Mouse (Mus musculus) embryonic fibroblast, embryonic 13.5 days (primary cell): ENCODE measurements around the gene Vps51.

ENCODE experiments used
- CTCF ChIP-seq: IDR thresholded peaks from 2 replicates; pipeline ENCODE4 v1.5.1; 2011; ENCODE audit warnings: mild to moderate bottlenecking, control low read depth, low read length, moderate library complexity, borderline replicate concordance; ENCODE audit not compliant: insufficient read depth
- POLR2A ChIP-seq: IDR thresholded peaks from 2 replicates; pipeline ENCODE4 v1.6.1; 2011; ENCODE audit warnings: low read depth, mild to moderate bottlenecking, control low read depth, low read length, moderate library complexity

DNA sequence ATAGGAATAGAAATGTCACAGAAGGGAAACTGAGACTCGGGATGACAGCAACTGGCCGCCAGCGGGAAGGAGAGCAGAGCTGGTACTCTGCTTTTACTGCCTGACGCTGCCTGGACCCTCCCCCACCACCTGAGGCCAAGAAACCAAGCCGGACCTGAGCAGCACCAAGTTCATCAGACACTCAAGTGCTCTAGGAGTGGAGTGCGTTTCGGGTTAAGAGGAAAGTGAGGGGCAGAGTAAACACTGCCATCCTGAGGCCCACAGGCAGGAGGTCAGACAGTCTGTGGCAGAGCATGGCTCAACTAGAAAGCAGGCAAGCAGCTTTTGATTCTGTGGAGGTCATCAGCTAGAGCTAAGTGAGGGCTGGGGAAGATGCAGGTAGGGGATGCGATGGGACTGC lies 54.0 kb downstream of the Vps51 start:
- TF ChIP-seq POLR2A (no peak), CTCF (no peak)
